Mouse (Mus musculus) embryo, embryonic 11 days (tissue): ENCODE measurements around the gene Cachd1.

ENCODE experiments used
- DNase-seq: peaks from one replicate; pipeline ENCODE4 v3.0.0-alpha.2; 2015

The Cachd1 gene

GRCm38 (mm10) chr4:100795523-100795922, 19.0 kb downstream of the Cachd1 start:
- peak; percentile 50 for DNase-seq

- DNase-seq, result no peak
Measured at GRCm38 (mm10) chr4:100800730-100801442, 24.4 kb downstream of the Cachd1 start.

- DNase-seq, result no peak
Measured at GRCm38 (mm10) chr4:100801443-100801786, 24.9 kb downstream of the Cachd1 start.

- DNase-seq, result peak; percentile 38
Measured at GRCm38 (mm10) chr4:100811057-100811695, 34.7 kb downstream of the Cachd1 start.

- no peak for DNase-seq
Measured at GRCm38 (mm10) chr4:100811802-100812510, 35.5 kb downstream of the Cachd1 start.

GRCm38 (mm10) chr4:100813767-100814461, 37.4 kb downstream of the Cachd1 start:
- no peak for DNase-seq

GRCm38 (mm10) chr4:100819238-100819637, 42.8 kb downstream of the Cachd1 start:
- DNase-seq, result no peak

GRCm38 (mm10) chr4:100822526-100822925, 46.1 kb downstream of the Cachd1 start:
- DNase-seq, result no peak

GRCm38 (mm10) chr4:100827374-100827773, 50.9 kb downstream of the Cachd1 start:
- peak; percentile 16 for DNase-seq

GRCm38 (mm10) chr4:100828737-100829136, 52.3 kb downstream of the Cachd1 start:
- peak; percentile 84 for DNase-seq

GRCm38 (mm10) chr4:100837205-100837604, 60.7 kb downstream of the Cachd1 start:
- DNase-seq, result no peak

- DNase-seq, result no peak
Measured at GRCm38 (mm10) chr4:100842629-100843028, 66.2 kb downstream of the Cachd1 start.

- no peak for DNase-seq
Measured at GRCm38 (mm10) chr4:100843119-100843518, 66.6 kb downstream of the Cachd1 start.

- no peak for DNase-seq
Measured at GRCm38 (mm10) chr4:100850846-100851495, 74.5 kb downstream of the Cachd1 start.

GRCm38 (mm10) chr4:100852448-100852847, 76.0 kb downstream of the Cachd1 start:
- DNase-seq, result no peak

- no peak for DNase-seq
Measured at GRCm38 (mm10) chr4:100853426-100853825, 77.0 kb downstream of the Cachd1 start.

GRCm38 (mm10) chr4:100855373-100855772, 78.9 kb downstream of the Cachd1 start:
- DNase-seq, result no peak

GRCm38 (mm10) chr4:100857411-100857869, 81.0 kb downstream of the Cachd1 start:
- DNase-seq, result no peak

GRCm38 (mm10) chr4:100863861-100864428, 87.5 kb downstream of the Cachd1 start:
- DNase-seq, result no peak

GRCm38 (mm10) chr4:100865423-100865822, 88.9 kb downstream of the Cachd1 start:
- no peak for DNase-seq

GRCm38 (mm10) chr4:100865962-100866703, 89.7 kb downstream of the Cachd1 start:
- peak; percentile 50 for DNase-seq

GRCm38 (mm10) chr4:100877351-100877750, 100.9 kb downstream of the Cachd1 start:
- DNase-seq, result no peak
